Mouse (Mus musculus) fat pad, adult 2 months (tissue): ENCODE measurements around the gene Tmem229b.
"Not testable (repeated sequence)": the region's sequence is repeated elsewhere in the genome, so short reads cannot be mapped to it uniquely, and the experiment has no call there.

Source experiments
- DNase-seq: peaks from one replicate; pipeline ENCODE4 v3.0.0-alpha.2; 2011; ENCODE audit warnings: low read depth, low spot score; ENCODE audit errors: extremely low read depth

Gene Tmem229b

DNA sequence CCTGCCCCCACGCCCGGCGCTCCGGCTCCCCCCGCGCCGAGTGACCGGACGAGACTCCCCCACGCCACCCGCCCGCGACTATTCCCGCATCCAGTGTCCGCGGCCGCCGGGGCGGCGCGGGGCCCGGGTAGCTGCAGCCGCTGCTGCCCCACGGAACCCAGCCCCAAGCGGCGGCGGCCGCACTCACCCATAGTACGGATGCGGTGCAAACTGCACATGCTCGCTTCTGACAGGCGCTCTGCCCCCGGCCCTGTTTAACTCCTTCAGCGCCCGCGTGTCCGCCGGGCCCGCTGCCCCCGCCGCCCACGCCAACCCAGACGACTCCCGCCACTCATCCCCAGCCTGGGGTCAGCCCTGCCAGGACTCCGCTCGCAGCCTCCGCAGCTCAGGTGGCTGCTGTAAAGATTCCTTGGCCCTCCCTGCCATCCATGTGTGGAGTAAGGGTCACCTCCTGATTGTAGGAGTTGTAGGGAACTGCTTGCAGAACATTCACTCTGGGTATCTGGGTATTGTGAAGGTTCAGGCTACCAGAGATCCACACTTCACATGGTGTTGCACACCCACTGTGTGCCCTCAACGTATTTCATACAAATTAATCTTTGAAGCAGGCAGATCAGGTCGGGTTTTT lies at the start of gene Tmem229b:
Tmem229b (minus strand) TSS at position 502 of the 628 bp plus-strand sequence.
- DNase-seq, result no peak

DNA sequence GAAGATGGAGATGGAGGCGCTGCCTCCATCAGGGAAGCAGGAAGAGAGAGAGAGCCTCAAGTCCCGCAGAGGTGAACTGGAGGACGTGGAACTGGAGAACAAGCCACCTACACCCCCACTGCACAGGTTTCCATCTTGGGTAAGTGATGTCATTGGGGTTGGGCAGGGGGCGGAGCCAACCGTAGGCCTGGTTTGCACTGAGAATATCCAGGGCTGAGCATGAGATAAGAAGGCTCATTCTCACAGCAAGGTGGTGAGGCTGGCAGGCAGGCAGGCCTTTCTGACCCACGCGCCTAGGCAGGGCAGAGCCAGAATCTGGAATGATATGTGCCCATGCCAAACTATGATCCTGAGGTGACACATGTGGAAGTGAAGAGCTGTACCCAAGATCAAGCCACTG lies 47.8 kb upstream of the Tmem229b start:
- DNase-seq, result no peak

DNA sequence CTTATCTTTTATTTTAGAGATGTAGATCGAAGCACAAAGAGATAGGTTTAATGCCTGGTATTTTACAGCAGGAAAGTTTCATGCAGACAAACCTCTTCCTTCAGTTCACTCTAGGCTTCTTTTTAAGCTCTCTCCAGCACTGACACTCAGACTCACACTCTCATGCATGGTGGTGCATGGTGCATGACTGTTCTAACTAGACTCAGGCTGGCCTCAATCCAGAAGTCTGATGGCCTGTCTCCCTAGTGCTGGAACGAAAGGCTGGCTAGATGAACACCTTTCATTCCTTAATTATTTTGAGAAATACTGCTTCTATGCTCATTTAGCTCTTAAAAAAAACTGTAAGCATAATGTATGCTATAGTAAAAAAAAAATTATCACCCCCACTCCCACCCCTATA lies 44.6 kb upstream of the Tmem229b start:
- no peak for DNase-seq

DNA sequence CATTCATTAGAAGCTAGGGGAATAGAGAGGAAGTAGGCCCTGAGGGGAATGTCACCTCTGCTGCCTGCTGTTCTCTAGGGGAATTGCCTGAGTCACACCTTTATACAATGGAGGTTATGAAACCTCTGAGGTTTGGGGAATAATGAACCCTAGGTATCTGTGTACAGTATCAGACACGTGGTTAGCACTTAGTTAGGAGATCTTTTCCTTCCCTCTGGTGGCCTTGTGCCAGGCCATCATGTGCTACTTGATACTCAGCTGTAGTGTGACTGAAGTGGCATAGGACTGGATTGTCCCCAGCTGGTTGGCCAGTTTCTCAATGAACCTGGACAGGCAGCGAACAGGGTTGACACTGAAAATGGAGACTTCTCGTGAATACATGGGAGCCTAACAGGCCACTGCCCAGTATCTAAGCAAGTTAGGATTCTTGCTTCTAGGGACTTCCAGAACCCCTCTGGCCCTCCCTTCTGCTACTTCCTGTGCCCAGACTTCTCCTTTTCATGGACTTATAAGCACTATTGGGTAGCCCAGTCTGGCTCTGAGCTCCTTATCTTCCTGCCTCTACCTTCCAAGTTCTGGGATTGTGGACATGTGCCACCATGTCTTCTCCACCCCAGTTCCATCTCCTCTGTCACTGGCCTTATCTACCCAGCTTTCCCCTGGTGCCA lies 43.3 kb upstream of the Tmem229b start:
- no peak for DNase-seq

DNA sequence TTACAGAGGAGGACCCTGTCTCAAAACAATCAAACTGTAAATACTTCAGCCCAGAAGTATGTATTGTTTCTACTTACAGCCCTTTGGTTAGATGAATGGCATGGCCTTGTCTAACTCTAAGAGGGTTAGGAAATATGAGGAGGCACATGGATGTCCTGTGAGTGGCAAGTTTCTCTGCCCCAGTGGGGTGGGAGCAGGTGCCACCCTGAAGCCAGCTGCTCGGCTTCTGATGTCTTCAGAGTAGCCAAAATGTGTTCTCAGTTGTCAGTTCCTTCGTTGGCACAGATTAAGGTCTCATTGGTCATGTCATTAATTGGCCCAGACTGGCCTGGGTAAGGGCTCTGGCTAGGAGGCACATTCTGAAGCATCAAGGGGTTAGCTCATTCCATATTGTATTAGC lies 42.4 kb upstream of the Tmem229b start:
- no peak for DNase-seq

DNA sequence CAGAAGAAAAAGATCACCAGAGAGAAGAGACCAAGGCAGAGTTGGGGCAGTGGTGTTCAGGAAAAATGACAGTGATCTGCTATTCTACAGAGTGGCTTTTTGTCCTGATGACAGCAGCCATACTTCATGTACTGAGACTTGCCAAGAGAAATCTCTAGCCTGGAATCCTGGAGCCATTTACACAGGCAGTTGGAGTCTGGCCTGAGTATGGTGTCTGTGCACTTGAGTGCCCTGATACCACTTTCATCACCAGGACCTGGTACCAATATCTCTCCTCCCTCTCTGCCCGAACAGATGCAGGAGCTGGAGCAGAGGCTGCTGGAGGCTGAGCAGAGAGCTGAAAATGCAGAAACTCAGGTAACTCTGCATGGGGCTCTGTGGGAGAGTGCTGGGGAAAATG lies 41.5 kb upstream of the Tmem229b start:
- DNase-seq, result no peak

DNA sequence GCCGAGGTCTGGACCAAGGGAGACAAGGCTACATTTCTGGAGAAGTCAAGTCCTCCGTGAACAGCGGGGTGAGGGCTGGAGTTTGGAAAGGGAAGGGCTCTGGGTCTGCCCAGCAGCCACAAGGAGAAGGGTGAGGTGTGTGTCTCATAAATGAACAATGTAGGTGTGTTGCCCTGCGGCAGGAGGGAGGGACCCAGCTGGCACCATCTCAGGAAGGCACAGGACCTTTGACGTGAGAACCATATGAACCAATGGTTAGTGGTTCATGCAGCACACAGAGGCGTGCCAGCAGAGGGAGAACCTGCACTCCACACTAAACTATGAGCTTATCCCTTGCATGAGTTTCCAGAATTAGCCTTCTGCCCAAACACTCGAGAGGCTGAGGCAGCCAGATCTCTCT lies 39.8 kb upstream of the Tmem229b start:
- DNase-seq, result no peak

DNA sequence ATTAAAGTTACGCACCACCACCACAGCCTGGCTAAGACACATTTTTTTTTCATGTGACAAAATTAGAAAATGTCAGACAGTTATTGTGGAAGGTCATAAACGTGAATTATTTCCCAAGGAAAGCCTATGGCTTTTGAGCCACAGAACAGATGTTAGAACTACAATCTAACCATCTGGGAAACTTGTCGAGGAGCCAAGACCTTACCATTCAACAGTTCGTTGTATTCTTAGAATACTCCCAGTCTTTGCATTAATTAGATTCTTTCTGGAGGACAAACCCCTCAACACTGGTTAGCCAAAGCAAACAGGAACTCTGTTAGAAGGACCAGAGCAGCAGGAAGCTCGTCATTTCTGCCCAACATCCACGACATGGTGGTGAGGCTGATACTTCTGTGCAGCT lies 38.7 kb upstream of the Tmem229b start:
- DNase-seq, result no peak

DNA sequence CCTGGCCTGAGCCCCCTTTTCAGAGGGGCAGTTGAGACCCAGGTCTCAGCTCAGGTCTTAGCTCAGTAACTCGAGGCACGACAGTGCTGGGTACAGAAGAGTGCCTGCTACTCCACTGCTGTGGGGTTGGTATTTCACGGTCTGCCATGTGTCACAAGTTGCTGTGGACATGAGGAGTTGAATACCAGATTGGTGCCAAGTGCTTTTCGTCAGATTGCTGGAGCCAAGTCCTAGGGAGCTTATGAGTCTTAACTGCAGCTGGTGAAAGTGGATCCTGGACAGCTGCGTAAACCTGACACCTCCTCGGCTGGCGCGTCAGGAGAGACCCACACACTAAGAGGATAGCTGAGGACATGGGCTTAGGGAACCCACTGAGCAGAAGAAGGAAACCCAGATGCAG lies 37.2 kb upstream of the Tmem229b start:
- peak; percentile 86 for DNase-seq

DNA sequence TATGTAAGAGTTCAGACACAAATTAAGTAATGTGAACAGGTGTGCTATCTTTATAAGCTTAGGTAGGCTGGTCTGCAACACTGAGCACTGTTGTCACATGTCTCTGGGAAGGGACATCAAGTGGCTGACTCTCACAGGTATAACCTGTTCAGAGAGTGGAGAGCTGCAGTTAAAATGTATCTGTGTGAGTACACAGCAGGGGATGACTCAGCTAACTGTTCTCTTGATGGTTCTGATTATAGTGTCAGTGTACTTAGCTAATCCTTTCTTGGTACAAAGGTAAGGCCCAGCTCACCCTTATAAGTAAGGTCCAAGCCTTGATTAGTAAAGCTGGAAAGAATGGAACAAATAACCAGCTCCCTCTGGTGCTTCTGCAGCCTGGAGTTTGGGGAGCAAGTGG lies 34.0 kb upstream of the Tmem229b start:
- peak; percentile 94 for DNase-seq

DNA sequence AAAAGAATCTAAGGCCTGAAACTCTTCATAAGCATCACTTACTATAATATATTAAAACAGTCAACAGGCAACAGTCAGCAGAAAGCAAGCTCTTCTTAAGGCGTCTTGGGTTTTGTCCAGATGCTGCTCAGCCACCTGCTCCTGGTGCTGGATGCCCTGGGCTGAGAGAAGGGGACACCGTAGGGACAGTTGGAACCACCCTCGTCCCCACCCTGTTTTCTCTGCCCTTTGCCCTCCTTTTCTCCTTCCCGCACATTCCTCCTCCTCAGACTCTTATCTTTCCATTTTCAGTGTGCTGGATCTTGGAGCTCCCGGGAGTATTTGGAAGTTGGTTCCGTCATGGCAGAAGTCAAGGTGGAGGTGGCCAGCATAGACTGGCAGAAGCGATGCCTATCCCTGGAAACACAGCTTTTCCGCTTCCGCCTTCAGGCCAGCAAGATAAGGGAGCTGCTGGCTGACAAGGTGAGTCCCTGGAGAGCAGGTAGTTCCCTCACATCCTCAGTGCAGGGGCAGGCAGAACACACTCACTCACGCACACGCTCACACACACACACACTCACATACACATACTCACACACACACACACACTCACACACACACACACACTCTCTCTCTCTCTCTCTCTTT lies 32.9 kb upstream of the Tmem229b start:
- no peak for DNase-seq

DNA sequence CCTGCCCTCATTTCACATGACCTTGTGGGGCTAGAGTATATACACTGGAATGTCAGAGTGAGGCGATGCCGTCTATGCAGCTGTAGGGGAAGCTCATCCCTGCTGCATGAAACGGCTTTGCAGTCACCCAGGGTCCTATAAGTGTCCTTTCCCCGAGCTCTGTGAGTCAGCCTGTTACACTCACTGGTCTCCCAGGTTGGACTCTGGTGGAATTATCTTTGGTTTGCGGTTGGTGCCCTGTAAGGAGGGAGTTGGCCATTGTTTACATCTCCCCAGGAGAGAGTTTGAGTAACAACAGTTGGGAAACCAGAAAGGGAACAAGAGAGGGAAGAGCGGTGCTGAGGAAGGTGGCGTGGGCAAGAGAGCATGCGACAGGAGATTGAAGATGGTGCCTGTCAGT lies 32.3 kb upstream of the Tmem229b start:
- no peak for DNase-seq

DNA sequence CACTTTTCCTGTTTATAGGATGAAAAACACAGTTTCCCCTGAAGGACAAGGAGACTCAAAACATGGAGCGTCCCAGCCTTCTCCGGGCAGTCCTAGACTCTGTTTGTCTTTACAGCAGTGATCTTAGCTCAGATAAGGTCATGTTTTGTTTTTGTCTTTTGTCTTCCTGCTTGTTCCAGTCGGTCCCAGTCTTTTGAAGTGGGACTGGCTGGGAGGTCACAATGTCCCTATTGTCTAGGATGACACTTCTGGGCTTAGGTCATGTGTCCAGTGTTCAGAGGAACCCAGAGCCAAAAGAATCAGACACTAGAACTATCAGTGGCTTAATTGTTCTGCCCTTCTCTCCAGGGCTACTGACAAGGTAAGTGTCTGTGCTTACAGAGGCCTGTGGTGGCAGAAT lies 27.9 kb upstream of the Tmem229b start:
- no peak for DNase-seq

DNA sequence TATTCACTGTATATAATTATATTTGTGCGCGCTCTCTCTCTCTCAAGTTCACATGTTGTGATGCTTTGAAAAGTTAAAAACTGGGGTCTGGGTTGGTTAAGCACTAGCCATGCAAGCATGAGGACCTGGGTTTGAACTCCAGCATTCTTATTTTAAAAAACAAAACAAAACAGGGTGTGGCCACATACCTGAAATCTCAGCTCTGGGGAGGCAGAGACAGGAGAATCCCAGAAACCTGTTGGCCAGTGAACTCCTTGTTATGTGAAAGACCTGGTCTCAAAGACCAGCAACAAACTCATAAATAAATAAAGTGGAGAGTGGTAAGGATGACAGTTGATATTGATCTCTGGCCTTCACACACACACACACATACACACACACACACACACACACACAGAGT lies 26.9 kb upstream of the Tmem229b start:
- DNase-seq, result no peak

DNA sequence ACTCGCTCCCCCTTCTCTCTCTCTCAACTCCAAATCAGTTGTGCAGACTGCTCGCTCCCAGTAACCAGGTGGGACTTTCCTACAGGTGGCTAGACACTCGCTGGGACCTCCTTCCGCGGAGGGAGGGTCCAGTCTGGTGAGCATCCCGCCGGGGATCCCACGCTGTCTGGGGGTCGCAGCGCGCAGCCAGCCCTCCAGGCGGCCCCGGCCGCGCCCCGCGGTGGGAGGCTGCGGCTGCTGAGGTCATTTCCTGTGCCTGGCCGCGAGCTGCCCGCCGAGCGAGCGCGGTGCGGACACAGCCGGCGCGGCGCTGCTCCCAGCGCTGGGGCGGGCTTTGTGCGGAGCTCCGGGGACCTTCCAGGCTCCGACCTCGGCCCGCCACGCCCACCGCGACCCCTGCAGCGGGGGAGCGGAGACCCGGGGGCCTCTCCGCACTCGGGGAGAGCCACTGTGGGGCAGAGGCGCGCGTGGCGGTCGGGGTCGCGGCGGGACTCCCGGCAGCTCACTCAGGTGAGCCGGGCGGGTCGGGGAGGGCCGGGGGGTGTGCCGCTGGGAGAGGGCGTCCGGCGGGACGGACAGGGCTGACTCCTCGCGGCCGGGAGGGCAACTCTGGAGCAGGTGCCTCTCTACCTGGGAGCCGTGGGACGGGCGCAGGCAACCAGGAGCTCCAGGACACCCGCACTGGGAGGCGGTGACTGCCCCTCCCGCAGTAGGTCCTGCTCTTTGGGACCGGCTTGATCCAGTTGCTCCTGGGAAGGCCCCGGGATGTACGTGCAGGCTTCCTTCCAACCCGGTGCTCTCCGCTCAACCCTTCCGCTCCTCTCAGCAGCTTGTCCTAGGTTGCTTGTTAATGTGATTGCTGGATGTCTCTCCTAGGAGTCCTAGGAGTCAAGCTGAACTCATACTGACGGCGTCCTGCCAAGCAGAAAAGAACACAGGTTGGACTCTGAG lies 21.8 kb upstream of the Tmem229b start, which contains the start of gene Plekhh1:
Plekhh1 (plus strand) TSS at position 253 of the 951 bp plus-strand sequence.
- no peak for DNase-seq

DNA sequence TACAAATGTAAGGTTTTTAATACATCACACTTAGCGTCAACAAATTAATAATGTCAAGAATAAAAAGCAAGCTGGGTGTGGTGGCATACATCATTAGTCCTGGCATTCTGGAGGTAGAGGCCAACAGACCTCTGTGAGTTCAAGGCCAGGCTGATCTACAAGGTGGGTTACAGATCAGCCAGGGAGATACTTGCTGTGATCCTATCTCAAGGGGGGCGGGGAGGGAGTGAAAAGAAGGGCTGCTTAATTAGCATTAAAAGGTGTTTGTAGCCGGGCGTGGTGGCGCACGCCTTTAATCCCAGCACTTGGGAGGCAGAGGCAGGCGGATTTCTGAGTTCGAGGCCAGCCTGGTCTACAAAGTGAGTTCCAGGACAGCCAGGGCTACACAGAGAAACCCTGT lies 20.1 kb upstream of the Tmem229b start:
- DNase-seq, result not testable (repeated sequence)

DNA sequence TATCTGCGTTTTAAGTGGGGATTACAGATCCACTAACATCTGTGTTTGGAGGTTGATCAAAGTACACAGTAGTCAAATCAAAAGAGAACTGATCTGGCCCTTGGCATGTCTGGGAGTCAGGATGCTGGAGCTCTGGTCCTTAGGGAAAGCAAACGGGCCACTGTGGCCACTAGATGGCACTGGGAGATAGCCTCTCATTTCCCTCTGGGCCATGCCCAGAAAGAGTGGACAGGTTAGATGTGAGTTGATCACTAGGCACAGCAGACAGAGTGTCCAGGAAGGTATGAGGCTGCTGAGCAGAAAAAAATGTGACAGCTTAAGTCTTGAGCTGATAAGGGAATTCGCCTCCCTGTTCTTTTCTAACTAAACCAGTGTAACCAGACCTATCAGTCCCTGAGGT lies 15.5 kb upstream of the Tmem229b start:
- no peak for DNase-seq

DNA sequence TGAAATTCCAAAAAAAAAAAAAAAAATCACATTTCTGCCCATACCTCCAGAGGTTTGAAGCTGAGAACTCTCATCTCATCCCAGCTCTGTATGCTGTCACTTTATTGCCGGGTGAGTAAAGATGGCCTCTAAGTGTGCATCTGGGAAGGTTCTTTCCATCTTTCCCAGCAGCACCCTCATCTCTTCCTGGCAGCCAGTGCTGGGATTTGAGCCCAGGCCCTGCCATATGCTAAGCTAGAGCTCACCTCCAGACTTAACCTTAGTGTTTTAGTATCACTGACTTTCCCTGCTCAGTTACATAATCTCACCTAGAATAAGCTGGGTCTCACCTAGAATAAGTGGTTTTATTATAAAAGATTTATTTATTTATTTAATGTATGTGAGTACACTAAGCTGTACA lies 14.5 kb upstream of the Tmem229b start:
- no peak for DNase-seq

DNA sequence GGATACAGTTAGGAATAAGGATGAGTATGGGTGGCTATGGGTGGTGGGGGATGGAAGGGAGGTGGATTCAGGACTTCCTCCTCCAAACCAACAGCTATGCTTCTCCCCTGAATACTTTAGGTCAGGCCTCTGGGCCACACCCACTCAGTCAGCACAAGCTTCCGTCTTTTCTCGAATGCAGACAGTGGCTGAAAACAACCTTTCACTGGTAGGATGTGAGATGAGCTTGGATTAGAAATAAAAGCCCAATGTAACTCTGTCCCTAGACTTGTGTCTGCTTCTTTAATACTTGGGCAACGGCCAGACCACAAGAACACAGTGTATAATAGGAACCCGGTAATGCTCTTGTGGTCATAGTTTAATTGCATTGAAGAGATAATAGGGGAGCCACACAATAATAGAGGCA lies 10.6 kb upstream of the Tmem229b start:
- no peak for DNase-seq

DNA sequence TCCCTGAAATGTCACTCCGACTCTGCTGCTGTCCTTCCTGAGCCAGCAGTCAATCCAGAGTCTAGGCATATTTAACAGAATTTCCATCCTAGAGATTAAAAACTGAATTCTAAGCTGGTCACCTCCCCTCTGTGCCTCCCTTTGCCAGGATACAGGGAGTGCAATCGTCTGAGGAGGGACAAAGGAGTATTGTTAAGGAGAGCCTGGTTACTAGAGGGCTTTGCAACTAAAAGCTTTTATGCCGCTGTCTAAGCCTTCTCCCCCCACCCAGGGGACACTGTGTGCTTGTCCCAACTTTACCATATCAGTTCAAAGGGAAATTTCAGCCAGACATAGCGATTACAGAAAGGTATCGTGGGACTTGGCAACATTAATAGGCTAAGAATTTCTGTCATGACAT lies 8.7 kb upstream of the Tmem229b start:
- no peak for DNase-seq

DNA sequence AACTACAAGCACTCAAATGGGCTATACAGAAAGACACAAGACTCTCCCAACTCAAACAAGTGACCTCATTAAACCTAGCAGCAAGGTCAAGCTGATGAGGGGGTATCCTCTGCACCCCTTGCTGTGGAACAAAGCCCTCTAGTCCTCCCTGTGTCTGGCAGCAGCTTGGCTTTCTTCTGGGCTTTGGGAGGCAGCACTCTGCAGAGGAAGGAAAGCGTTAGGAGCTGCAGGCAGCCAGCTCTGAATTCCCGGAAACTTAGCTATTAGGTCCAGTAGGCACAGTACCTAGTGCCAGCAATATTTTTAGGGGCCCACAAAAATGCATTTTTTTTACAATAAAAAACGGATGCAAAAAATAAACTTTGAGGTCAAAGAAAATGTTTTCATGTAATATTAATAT lies 3.1 kb upstream of the Tmem229b start:
- no peak for DNase-seq
